Comparison of ENCODE assay signal across 8 mouse cellular contexts in the genomic region with DNA sequence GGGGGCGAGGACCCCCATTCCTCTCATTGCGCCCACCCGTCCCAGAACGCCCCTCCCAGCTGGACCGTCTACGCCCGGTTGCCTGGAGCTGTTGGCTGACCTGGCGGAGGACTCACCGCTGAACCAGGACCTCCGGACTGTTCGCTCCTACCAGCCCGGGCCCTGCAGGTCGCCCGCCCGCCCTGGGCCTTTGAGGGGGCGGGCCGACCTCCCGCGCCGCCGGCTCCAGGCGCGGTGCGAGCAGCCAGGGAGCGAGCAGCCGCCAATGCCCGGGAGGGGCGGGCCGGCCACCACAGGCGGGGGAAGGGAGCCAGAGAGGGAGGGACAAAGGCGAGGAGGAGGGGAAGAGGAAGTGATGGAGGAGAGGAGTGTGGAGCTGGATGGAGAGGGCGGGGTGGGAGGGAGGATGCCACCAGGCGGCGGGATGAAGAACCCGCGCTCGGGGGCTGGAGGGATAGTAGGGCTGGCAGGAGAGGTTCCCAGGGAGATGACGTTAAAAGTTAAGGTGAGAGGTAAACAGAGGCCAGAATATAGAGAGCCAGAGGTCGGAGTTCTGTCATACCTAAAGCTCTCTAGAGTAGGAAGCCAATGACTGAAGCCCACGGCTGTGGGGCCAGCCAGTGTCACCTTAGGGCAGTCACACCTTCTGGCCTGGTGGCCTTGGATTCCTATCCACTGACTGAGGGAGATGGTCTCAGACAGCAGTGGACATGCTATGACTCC. TPM values are rescaled to one million over a fixed set of nuclear protein-coding genes. Genes with fewer than 3 reads are reported as not detected.
DNase-seq lines count a peak whose midpoint lies in the region; ATAC-seq and TF ChIP-seq lines count a peak whose summit lies in the region.

No protein-coding gene starts in this region.

- WGBS in forebrain, embryonic 10.5 days, result 2% methylated on average over 40 of the region's 40 CpGs
- 1% methylated on average over 40 of the region's 40 CpGs for WGBS in heart, embryonic 15.5 days
- WGBS in liver, embryonic 13.5 days (ENCODE audit: insufficient replicate concordance), result 2% methylated on average over 40 of the region's 40 CpGs

- H3K4me3 ChIP-seq in CH12.LX (replicated peaks in 1 of 3; ENCODE audit: low read depth in 2 of 3, low read length in 2 of 3, poor library complexity in 1 of 3), result peak overlapping the region; percentile 72 to 81 (median 77)
- peak overlapping the region; percentile 78 for H3K4me3 ChIP-seq in forebrain, embryonic 10.5 days
- H3K4me3 ChIP-seq in heart, embryonic 15.5 days, result peak overlapping the region; percentile 59
- H3K4me3 ChIP-seq in liver, embryonic 13.5 days (replicated peaks), result peak overlapping the region; percentile 54

- H3K36me3 ChIP-seq in CH12.LX (replicated peaks in 1 of 2; ENCODE audit: control insufficient read depth in 1 of 2, insufficient read depth in 1 of 2, low read length in 1 of 2), result peaks cover under 1 to 23% of the 10 kb centered on the region in 2 experiments
- peaks cover 21% of the 10 kb centered on the region for H3K36me3 ChIP-seq in forebrain, embryonic 10.5 days (replicated peaks)
- H3K36me3 ChIP-seq in heart, embryonic 15.5 days, result peaks cover 4% of the 10 kb centered on the region; the same call in 1 of the 2 replicates
- H3K36me3 ChIP-seq in liver, embryonic 13.5 days, result no peaks in the 10 kb centered on the region

- dilution Hi-C loops in CH12.LX (cut with MboI; ENCODE audit: extremely low pct_ligation_motif_present, extremely low pct_unique_long_range_greater_than_20kb, low sequenced_read_pairs), result no loop called here

- TF ChIP-seq EP300 in CH12.LX (IDR thresholded peaks at IDR 0.05; ENCODE audit: low read length), result no peak

- peaks cover 17 to 68% of the 10 kb centered on the region in 2 experiments for H3K4me1 ChIP-seq in CH12.LX (ENCODE audit: control insufficient read depth in 1 of 2, insufficient read depth in 2 of 2)
- H3K4me1 ChIP-seq in forebrain, embryonic 10.5 days, result peaks cover 74% of the 10 kb centered on the region
- peaks cover 81% of the 10 kb centered on the region for H3K4me1 ChIP-seq in heart, embryonic 15.5 days (replicated peaks)
- peaks cover 53% of the 10 kb centered on the region for H3K4me1 ChIP-seq in liver, embryonic 13.5 days (replicated peaks)

- in situ Hi-C loops in CH12.LX (cut with MboI; ENCODE audit: low pct_ligation_motif_present, low pct_unique_long_range_greater_than_20kb, low sequenced_read_pairs), result no loop called here

- peak; percentile 79 for DNase-seq in CH12.LX (ENCODE audit: extremely low read depth)
- DNase-seq in brain, embryonic 18.5 days (ENCODE audit: low read depth, low spot score), result peak; percentile 62
- peak; percentile 86 for DNase-seq in forebrain, embryonic 10.5 days (ENCODE audit: extremely low spot score, low spot score)
- DNase-seq in kidney, postnatal 14 days, result peak; percentile 92
- peak; percentile 39 for DNase-seq in liver, embryonic 13.5 days
- DNase-seq in naive thymus-derived CD4-positive, alpha-beta T cell, adult 2 months (ENCODE audit: low read depth), result peak; percentile 65
- peak; percentile 86 for DNase-seq in testis, postnatal 10 days (ENCODE audit: low spot score)

- H3K79me2 ChIP-seq in CH12.LX (replicated peaks; ENCODE audit: control insufficient read depth, extremely low read depth, insufficient read depth, poor library complexity, severe bottlenecking), result no peaks in the 10 kb centered on the region

- TF ChIP-seq CTCF in CH12.LX (conservative IDR thresholded peaks at IDR 0.05 in 1 of 2, IDR thresholded peaks at IDR 0.05 in 1 of 2; ENCODE audit: low read depth in 2 of 2, low read length in 2 of 2), result peak in 1 of 2 experiments; percentile 43; a peak in 2 of 4 replicates

- no peak overlapping the region for H3K27ac ChIP-seq in CH12.LX (ENCODE audit: insufficient read depth, low read depth)
- H3K27ac ChIP-seq in forebrain, embryonic 10.5 days, result peak overlapping the region; percentile 96
- peak overlapping the region; percentile 78 for H3K27ac ChIP-seq in heart, embryonic 15.5 days
- no peak overlapping the region for H3K27ac ChIP-seq in liver, embryonic 13.5 days

- peak overlapping the region; percentile 94 for H3K4me2 ChIP-seq in CH12.LX (ENCODE audit: insufficient read depth, low read depth, poor library complexity, severe bottlenecking)
- H3K4me2 ChIP-seq in heart, embryonic 15.5 days, result peak overlapping the region; percentile 73
- peak overlapping the region; percentile 74 for H3K4me2 ChIP-seq in liver, embryonic 13.5 days

- peak overlapping the region; percentile 59 for H3K9ac ChIP-seq in CH12.LX (ENCODE audit: insufficient read depth, low read depth)
- H3K9ac ChIP-seq in heart, embryonic 15.5 days, result peak overlapping the region; percentile 65
- peak overlapping the region; percentile 59 for H3K9ac ChIP-seq in liver, embryonic 13.5 days

- no peaks in the 10 kb centered on the region for H3K9me3 ChIP-seq in CH12.LX (replicated peaks; ENCODE audit: low read length)
- no peaks in the 10 kb centered on the region for H3K9me3 ChIP-seq in forebrain, embryonic 10.5 days
- no peaks in the 10 kb centered on the region for H3K9me3 ChIP-seq in heart, embryonic 15.5 days (replicated peaks)
- no peaks in the 10 kb centered on the region for H3K9me3 ChIP-seq in liver, embryonic 13.5 days (replicated peaks)

- H3K27me3 ChIP-seq in CH12.LX (replicated peaks), result no peaks in the 10 kb centered on the region
- H3K27me3 ChIP-seq in forebrain, embryonic 10.5 days (ENCODE audit: poor library complexity, severe bottlenecking), result no peaks in the 10 kb centered on the region
- no peaks in the 10 kb centered on the region for H3K27me3 ChIP-seq in heart, embryonic 15.5 days
- H3K27me3 ChIP-seq in liver, embryonic 13.5 days, result peaks cover 12% of the 10 kb centered on the region

- no peak for TF ChIP-seq RAD21 in CH12.LX (IDR thresholded peaks at IDR 0.05; ENCODE audit: low read depth, low read length)

- peak; percentile 83 for ATAC-seq in heart, embryonic 15.5 days (replicated peaks; ENCODE audit: insufficient number of reproducible peaks, insufficient read depth, low FRiP score, low read depth)
- ATAC-seq in liver, embryonic 13.5 days (ENCODE audit: low read depth), result peak; percentile 78

- TF ChIP-seq POLR2A in CH12.LX (IDR thresholded peaks at IDR 0.05; ENCODE audit: low read depth, low read length), result peak; percentile 11; the same call in 1 of the 2 replicates

TF ChIP-seq in CH12.LX, 34 proteins besides CTCF, POLR2A, EP300 and RAD21 (continues in another document):
- TF ChIP-seq NELFE (IDR thresholded peaks at IDR 0.05; ENCODE audit: low read depth, low read length) (no peak), MXI1 (IDR thresholded peaks at IDR 0.05; ENCODE audit: low read depth, low read length) (no peak), JUND (conservative IDR thresholded peaks at IDR 0.05; ENCODE audit: low read depth, low read length) (no peak), TBP (conservative IDR thresholded peaks at IDR 0.05; ENCODE audit: low read depth, low read length) (no peak), E2F4 (IDR thresholded peaks at IDR 0.05; ENCODE audit: insufficient replicate concordance, low read depth, low read length) (no peak), ELF1 (IDR thresholded peaks at IDR 0.05; ENCODE audit: low read depth, low read length) (peak; percentile 70; the same call in 1 of the 2 replicates), NRF1 (IDR thresholded peaks at IDR 0.05; ENCODE audit: low read depth, low read length) (0 out of 2 replicates have a peak, but pooled peaks have one; percentile 31), MAZ (IDR thresholded peaks at IDR 0.05; ENCODE audit: low read depth, low read length) (peak; percentile 75), MAX (IDR thresholded peaks at IDR 0.05; ENCODE audit: low read length) (no peak), RCOR1 (conservative IDR thresholded peaks at IDR 0.05; ENCODE audit: low read depth, low read length) (no peak), MYC (IDR thresholded peaks at IDR 0.05; ENCODE audit: low read depth, low read length) (no peak), JUN (IDR thresholded peaks at IDR 0.05; ENCODE audit: insufficient read depth, low read depth, low read length) (no peak), USF1 (IDR thresholded peaks at IDR 0.05; ENCODE audit: low read depth, low read length) (no peak), CHD1 (IDR thresholded peaks at IDR 0.05; ENCODE audit: low read depth, low read length) (no peak), ETS1 (conservative IDR thresholded peaks at IDR 0.05; ENCODE audit: low read depth, low read length) (no peak), BHLHE40 (IDR thresholded peaks at IDR 0.05; ENCODE audit: low read depth, low read length) (no peak)

RNA-seq across cellular contexts. Expression of a gene that starts 13.7 kb away (rescaled TPM):
- total RNA-seq in CH12.LX (2012; rRNA removed) (10.1 and 14.6 TPM in 2 replicates), CH12.LX (2014; rRNA removed) (7.9 and 9.7 TPM in 2 replicates)
- polyA plus RNA-seq in CH12.LX (2012; ENCODE audit: insufficient read length, low read depth), result 15.1 and 18.3 TPM in 2 replicates
- polyA plus RNA-seq in forebrain, embryonic 10.5 days (2016; fragmentation: Nextera tagmentation; extraction: Ambion mirVana), result 37.8 and 44.7 TPM in 2 replicates
- 23.7 and 31.3 TPM in 2 replicates for polyA plus RNA-seq in heart, embryonic 15.5 days (2015; fragmentation: Nextera tagmentation; extraction: Ambion mirVana)
- polyA plus RNA-seq in liver, embryonic 13.5 days (2015; fragmentation: Nextera tagmentation; extraction: Ambion mirVana), result 2.1 and 3.2 TPM in 2 replicates

RNA-seq across cellular contexts. Expression of a gene that starts 46.3 kb away (rescaled TPM):
- total RNA-seq in CH12.LX (2012; rRNA removed) (79.4 and 95.2 TPM in 2 replicates), CH12.LX (2014; rRNA removed) (145 and 150 TPM in 2 replicates)
- 127 and 146 TPM in 2 replicates for polyA plus RNA-seq in CH12.LX (2012; ENCODE audit: insufficient read length, low read depth)
- polyA plus RNA-seq in forebrain, embryonic 10.5 days (2016; fragmentation: Nextera tagmentation; extraction: Ambion mirVana), result 159 and 168 TPM in 2 replicates
- polyA plus RNA-seq in heart, embryonic 15.5 days (2015; fragmentation: Nextera tagmentation; extraction: Ambion mirVana), result 106 and 125 TPM in 2 replicates
- 87.3 and 113 TPM in 2 replicates for polyA plus RNA-seq in liver, embryonic 13.5 days (2015; fragmentation: Nextera tagmentation; extraction: Ambion mirVana)

RNA-seq across cellular contexts. Expression of a gene that starts 46.4 kb away (rescaled TPM):
- 49.8 and 51.4 TPM in 2 replicates for total RNA-seq in CH12.LX (2012; rRNA removed)
- 57.7 and 60.7 TPM in 2 replicates for total RNA-seq in CH12.LX (2014; rRNA removed)
- 77.7 and 80.0 TPM in 2 replicates for polyA plus RNA-seq in CH12.LX (2012; ENCODE audit: insufficient read length, low read depth)
- 110 TPM in 2 replicates for polyA plus RNA-seq in forebrain, embryonic 10.5 days (2016; fragmentation: Nextera tagmentation; extraction: Ambion mirVana)
- 54.3 and 66.6 TPM in 2 replicates for polyA plus RNA-seq in heart, embryonic 15.5 days (2015; fragmentation: Nextera tagmentation; extraction: Ambion mirVana)
- polyA plus RNA-seq in liver, embryonic 13.5 days (2015; fragmentation: Nextera tagmentation; extraction: Ambion mirVana), result 21.7 and 22.4 TPM in 2 replicates

RNA-seq across cellular contexts. Expression of a gene that starts 48.3 kb away (rescaled TPM):
- total RNA-seq in CH12.LX (2012; rRNA removed) (not detected in 2 replicates), CH12.LX (2014; rRNA removed) (not detected in 2 replicates)
- not detected in 2 replicates for polyA plus RNA-seq in CH12.LX (2012; ENCODE audit: insufficient read length, low read depth)
- not detected in 2 replicates for polyA plus RNA-seq in forebrain, embryonic 10.5 days (2016; fragmentation: Nextera tagmentation; extraction: Ambion mirVana)
- not detected in 2 replicates for polyA plus RNA-seq in heart, embryonic 15.5 days (2015; fragmentation: Nextera tagmentation; extraction: Ambion mirVana)
- not detected in 2 replicates for polyA plus RNA-seq in liver, embryonic 13.5 days (2015; fragmentation: Nextera tagmentation; extraction: Ambion mirVana)

Comparison
In these comparisons a context has a peak if more than half of its experiments do, and no peak if none do; other contexts are left out.
1. DNase-seq: peak in every context shown above with its lines; median percentile 92 in kidney, postnatal 14 days; 86 in forebrain, embryonic 10.5 days; 86 in testis, postnatal 10 days; 79 in CH12.LX; 65 in naive thymus-derived CD4-positive, alpha-beta T cell, adult 2 months; 62 in brain, embryonic 18.5 days; 39 in liver, embryonic 13.5 days.
2. H3K27ac ChIP-seq: peak in forebrain, embryonic 10.5 days (single experiment) and heart, embryonic 15.5 days (single experiment); none in CH12.LX (single experiment) and liver, embryonic 13.5 days (single experiment).
3. Peak in every context shown above with its lines, with median percentiles within 50 percentile points of each other: H3K4me2 ChIP-seq, H3K4me3 ChIP-seq and H3K9ac ChIP-seq.